Mouse (Mus musculus) CD4-positive, CD25-positive, alpha-beta regulatory T cell, adult 2 months (primary cell): Measurements from ENCODE around the gene Cdk5rap3.

Experiments used
- DNase-seq: peaks from one replicate; pipeline ENCODE4 v3.0.0-alpha.2; 2012; ENCODE audit warnings: low read depth, low spot score

The Cdk5rap3 gene

DNA sequence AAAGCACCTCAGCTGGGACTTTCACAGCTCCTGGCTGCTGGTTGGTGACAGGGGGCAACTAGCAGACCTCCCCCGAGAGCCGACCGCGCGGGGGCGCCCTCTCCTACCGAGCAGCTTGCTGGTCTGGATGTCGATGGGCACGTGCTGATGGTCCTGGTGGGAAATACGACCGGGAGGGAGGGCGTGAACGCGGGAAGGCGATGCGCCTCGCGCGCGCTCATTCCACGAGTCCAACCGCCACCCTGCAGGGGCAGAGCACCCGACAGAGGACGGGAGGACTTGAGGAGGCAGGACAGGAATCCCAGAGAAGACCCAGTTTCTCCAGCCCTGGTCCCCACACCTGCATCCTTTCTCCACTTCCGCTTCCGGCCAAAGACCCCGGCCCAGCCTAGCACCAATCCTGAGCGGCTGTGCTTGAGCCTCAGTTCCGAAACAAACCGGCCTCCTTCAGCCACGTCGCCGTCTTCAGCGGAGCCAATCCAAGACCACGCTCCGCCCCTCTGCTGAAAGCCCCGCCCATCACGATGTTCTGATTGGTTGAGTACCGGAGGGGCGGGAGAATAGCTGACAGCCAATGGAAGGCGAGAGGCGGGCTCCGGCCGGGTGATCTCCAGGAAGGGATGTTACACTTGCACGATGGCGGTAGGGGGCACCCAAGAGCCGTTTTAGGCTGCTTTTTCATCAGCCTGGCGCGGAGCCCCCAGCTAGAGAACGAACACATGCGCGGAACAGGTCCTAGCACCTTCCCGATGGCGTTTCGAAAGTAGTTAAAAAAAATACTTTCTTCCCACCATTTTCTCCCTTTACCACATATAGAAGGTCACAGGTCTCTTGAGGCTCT lies at the start of gene Cdk5rap3:
Cdk5rap3 (minus strand) TSS at position 453 of the 841 bp plus-strand sequence.
- peak; percentile 99 for DNase-seq

DNA sequence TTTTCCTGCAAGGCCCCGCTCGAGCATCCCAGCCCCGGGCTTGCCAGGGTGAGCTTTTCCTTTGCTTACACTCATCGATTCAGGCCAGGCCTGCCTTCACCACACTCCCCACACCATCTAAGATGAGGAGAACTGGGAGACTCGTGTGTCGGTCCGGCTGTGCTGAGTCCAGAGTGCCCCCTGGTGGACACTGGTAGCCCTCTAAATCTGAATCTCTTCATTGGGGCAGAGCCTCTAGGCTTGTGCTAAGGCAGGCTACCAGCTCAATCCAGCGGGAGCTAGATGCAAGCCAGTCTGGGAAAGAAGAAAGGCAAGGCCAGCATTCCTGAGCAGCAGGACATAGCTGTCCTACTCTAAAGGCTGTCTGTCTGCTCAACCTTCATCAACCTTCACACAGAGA lies 47.3 kb upstream of the Cdk5rap3 start:
- peak; percentile 87 for DNase-seq

DNA sequence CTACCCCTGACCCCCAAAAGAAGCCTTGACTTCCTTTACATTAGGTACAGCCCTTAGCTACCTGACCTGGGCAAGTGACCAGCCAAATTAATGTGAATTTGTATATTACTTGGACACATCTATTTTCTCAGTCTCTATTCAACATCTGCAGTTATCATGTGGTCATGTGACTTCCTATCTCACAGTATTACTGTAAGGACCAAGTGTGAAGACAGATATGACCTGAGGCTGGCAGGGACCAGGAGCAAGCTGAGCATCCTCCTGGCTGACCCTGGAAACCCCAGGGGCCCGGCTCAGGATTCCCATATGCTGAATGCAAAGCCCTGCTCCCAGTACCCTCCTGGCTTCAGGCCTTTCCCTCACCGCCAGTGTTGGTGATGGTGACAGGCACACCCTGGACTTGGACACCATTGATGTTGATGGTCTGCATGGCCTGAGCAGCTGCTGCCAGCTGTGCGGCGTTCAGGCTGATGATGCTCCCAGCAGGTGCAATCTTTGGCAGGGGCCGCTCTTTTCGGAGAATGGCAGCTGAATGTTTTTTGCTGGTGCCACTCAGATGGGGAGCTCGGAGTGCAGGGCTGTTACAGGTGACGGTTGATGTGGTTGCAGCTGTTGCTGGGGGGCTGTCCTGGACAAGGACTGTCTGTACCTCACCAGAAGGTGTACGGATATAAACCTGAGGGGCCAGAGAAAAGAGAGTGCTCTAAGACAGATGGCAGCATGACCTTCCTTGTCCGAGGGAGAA lies 40.9 kb upstream of the Cdk5rap3 start:
- DNase-seq: no peak

DNA sequence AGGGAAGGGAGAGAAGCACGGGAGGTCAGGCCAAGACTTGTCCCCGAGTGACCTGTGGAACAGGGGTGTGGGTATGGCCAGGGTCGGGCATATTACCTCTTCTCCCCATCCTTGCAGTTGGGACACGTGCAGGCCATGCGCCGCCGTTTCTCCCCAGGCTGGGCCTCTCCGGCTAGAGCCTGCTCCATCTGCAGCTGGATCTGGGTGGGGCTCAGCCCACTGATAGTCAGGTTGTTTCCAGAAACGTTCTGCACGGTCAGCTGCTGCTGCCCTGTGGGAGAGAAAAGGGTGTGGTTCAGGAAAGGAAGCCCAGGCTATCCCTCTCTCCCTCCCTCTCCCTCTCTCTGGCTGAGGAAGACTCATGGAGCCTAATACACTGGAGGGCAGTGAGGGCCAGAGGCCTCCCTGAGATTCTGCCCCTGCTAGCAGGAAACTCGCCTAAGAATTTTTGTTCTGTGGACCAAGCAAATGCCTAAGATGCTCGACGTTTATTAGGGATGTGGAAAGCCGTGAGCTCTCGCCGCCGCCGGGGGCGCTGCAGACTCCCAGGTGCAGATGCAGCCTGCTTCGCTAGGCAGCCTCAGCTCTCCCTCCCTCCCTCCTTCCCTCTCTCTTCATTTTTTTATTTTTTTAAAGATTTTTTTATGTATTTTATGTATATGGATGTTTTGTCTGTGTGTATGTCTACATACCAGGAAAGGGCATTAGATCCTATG lies 39.9 kb upstream of the Cdk5rap3 start:
- no peak for DNase-seq

DNA sequence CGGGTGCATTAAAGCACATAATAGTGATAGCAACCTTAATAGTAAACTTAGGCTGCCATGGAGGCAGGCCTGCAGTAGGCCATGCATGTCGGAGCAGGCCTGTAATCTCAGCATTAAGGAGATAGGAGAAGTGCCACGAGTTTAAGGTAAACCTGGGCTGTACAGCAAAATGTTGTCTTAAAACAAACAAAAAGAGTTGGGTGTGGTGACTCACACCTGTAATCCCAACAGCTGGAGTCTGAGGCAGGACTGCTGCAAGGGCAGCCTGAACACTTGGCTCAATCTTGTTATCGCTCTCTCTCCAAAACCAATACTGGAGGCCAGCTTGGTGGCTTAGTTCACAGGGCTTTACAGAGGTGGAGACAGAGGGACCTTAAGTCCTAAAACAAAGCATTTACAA lies 38.8 kb upstream of the Cdk5rap3 start:
- DNase-seq: no peak

DNA sequence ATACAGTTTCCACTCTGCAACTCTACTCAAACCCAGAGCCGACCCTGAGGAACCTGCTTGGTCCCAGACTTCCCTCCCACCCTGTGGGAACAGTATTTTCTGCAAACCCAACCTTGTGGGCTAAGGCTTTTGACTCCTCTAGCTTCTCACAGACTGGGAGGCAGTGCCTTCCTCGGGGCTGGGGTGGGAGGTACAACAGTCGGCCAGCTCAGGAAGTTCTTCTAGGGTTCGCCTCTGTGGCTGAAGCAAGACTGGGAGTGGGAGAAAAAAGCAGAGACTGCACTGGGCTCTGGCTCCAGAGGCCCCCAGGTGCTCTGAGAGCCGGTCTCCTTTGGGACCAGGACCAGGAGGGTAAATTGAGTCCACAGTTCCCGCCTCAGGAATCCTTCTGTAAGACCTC lies 36.6 kb upstream of the Cdk5rap3 start:
- DNase-seq: no peak

DNA sequence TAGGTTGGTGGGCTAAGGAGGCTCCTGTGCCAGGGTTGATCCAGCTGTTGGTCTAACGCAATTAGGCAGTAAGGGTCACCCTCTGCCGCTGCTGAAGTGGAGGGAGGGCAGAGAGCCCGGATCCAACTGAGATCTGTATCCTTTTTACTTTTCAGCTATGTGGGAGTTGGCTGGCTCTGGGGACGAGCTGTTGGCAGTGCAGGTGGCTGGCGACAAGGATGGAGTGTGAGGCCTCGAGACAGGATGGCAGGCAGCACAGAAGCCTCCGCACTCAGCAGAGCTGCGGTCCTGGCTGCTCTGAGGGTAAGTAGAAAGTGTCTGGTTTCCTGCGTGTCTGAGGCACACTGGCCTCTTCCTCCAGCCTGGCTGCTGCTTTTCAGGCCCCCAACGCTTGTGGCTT lies 36.1 kb upstream of the Cdk5rap3 start:
- no peak for DNase-seq

DNA sequence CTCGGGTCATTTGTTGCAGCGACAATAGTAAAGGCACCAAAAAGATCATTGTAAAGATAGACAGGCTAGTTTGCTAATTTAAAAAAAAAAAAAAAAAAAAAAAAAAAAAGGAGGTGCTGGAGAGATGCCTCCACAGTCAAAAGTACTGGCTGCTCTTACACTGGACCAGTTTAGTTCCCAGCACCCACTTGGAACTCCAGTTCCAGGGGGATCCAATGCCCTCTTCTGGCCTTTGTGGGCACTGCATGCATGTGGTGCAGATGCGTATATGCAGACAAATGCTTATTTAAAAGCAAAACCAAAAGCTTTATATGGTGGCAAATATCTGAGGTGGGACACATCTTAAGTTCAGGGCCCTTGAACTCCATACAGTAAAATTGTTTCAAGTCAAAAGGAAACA lies 34.5 kb upstream of the Cdk5rap3 start:
- peak; percentile 60 for DNase-seq

DNA sequence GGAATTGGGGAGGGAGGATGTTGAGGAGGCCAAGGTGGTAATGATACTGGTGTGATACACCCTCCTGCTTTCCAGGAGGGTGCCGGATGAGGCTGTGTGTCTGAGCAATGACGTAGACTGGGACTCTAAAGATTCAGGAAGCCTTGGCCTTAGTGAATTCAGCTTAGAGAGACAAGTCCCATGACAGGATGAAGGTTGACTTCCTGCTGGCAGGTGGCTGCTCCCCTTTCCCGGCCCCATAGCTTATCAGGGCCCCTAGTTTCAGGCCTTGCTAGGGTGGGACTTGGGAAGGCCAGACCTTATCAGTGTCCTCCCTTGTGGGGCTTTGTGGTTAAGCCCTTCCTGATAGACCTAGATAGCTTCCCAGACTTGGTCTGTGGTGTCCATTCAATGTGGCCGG lies 31.6 kb upstream of the Cdk5rap3 start:
- DNase-seq: no peak

DNA sequence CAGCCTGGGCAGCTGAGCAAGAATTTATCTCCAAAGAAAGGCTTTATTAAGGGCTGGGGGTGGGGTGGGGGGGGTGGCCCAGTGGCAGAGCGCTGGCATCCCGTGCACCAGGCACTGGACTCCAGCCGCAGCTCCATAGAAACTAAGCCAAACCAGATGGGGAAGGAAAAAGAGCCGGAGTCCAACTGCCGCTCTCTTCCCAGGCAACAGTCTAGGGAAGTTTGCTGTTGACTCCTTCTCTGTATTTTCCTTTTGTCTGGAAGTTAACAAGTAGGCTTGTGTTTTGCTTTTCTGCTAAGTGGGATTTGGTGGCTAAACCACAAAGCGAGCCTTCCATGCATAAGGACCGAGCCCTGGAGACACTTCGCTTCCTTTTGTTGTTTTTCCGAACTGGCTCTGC lies 30.2 kb upstream of the Cdk5rap3 start:
- DNase-seq: no peak

DNA sequence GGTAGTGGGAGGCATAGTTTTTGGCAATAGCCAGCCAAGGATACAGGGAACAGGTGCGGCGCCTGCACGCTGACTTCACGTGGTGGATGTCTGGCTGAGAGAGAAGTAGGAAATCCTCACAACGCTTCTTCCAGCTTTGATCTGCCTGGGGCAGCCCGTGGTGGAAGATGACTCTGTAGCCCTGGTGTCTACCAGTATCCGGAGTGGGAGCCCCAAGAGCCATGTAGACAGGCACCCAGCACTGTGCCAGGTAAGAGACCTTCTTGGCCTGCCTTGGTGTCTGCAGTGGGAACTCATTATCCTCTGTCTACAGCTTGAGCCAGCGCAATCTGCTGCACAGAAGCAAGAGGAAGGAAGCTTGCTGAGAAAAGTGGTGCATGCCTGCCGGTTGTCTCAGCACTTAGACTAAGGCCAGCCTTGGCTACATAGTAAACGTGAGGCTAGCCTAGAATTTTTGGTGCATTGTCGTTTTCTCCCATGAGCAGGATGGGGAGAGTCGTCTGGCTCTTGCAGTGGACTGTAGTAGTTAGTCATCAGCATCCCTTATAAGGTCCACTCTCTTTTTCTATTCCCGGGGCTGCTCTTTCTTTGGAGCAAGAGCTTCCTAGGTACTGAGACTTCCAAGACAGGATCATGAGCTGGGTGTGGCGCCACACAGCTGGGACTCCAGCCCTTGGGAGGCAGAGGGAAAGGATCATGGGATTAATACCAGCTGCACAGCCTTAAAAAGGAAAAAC lies 28.7 kb upstream of the Cdk5rap3 start:
- peak; percentile 54 for DNase-seq

DNA sequence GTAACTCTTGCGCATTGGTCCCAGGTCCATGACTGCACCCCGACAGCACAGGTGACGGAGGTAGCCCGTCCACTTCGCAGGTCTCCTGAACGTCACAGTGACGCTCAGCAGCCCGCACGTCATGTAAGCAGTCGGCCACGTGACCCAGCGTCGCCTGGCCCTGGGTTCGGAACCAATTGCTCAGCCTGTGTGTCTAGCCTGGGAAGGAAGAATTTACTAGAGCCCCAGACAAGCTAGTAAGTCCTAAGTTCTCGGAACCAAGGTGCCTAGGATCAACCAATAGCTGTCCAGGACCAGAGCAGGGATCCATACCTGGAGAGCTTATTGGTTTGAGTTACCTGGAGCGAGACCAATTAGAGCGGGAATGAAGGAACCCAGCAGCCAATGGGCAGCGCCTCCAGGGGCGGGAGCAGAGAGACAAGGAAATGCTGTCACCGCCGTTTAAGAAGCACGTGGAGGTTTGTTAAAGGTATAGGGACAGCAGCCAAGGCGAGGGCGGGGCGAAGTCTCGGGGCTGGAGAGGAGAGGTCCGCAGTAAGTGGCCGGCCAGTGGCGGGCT lies 27.5 kb upstream of the Cdk5rap3 start, which contains the start of gene Pnpo:
Pnpo (minus strand) TSS at position 241 of the 559 bp plus-strand sequence.
- DNase-seq: peak; percentile 96

DNA sequence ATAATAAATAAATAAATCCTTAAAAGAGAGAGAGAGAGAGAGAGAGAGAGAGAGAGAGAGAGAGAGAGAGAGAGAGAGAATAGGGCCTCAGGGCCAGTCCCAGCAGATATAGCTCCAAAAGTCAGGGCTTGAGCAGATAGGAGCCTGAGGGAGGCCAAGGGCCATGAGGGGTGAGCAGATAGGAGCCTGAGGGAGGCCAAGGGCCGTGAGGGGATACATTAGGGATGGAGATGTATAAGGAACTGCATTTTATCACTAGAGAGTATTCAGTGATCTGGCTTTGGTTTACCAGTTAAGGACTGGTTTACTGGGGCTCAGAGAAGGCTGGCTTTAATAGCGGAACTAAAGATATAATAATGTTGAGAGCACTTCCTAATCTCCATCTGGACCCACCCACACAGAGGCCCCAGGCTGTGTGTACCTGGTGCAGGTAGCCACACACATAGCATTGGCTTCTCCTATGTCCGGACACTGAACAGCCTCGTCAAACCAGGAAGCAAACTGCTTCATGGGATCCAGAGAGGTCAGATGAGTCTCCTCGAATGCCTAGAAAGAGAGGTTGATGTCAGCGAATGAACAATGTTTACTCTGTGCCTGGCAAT lies 25.8 kb upstream of the Cdk5rap3 start:
- no peak for DNase-seq

DNA sequence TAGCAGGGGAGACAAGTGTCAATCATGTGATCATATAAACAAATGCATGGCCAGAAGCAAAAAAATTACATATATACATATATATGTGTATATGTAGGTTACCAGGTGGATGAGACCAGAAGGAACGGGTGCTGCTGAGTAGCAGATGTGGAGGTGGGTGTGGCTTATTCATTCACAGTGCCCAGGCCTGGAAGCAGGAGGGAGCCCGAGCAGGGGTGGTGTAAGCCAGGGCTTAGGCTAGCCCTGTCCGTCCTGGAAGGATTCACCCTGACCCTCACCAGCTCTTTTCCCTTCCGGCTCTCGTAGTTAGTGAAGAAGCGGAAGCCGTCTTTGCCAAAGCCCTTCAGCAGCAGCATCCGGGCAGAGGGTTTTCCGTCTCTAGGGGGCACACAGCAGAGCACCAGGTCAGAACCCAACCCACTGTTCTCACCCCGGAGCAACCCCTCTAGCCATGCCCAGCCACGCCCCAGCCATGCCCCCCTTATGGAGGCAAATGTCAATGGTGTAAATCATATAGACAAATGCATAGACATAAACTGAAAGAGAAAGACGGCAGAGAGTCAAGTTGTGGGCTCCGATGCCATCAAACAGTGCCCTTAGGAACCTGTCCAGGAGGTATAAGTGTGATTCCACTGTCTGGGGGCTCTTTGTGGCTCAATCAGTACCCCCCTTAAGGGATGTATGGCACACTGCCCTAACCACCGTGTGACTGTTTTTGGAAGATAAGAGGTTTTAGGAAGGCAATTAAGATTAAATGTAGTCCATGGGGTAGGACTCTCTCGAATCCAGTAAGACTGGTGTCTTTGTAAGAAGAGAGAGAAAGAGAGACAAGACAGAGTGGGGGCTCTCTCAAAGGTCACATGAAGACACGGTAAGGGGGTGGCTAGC lies 24.5 kb upstream of the Cdk5rap3 start:
- DNase-seq: no peak

DNA sequence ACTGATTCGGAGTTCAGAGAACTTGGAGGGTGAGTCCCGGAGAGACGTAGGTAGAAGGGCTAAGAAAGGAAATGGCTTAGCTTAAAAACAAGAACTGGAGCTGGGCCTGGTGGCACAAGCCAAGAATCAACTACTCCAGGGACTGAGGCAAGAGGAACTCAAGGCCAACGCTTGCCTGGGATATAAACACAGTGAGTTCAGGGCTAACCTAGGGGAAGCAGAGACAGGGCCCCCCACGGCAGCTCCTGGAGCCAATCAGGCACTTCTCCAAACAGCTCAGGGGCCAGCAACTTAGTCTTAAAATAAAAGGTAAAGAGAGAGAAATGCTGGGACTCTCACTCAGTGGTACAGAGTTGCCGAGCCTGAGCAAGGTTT lies 22.1 kb upstream of the Cdk5rap3 start:
- DNase-seq: no peak

DNA sequence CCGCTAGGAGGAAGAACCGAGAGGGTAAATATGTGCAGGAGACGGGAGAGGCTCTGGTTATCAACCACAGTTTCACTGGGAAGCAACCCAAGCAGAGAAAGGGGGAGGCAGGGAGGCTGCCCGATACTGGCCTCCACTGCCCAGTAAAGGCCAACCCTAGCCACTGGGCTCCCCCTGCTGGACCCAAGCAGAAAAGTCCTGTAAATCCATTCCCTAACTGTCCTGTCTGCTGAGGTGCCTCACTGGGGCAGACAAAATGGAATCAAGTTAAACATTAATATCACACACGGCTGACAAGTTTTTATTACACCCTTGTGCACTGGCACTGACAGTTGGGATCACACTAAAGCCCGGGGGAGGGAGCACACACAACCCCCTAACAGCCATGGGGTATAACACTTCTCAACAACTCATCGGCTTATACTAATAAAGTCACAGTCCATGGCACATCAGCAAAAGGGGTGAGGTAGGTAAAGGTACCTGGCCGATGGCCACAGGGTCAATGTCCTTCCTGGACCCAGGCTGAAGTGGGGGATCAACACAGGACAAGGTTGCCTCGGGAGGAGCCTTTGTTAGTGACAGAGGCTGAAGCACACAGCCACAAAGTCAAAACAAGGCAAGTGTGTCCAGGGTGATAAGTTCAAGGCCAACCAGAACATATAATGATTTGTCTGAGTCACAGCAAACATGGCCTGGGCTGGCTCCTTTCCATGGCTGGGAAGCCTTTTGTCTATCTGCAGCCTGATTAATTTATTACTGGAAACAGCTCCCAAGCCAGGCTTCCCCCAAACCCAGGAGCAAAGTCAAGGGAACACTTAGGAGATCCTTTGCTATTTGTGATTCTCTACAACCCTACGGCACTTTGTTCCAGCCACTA lies 21.5 kb upstream of the Cdk5rap3 start:
- peak; percentile 46 for DNase-seq

DNA sequence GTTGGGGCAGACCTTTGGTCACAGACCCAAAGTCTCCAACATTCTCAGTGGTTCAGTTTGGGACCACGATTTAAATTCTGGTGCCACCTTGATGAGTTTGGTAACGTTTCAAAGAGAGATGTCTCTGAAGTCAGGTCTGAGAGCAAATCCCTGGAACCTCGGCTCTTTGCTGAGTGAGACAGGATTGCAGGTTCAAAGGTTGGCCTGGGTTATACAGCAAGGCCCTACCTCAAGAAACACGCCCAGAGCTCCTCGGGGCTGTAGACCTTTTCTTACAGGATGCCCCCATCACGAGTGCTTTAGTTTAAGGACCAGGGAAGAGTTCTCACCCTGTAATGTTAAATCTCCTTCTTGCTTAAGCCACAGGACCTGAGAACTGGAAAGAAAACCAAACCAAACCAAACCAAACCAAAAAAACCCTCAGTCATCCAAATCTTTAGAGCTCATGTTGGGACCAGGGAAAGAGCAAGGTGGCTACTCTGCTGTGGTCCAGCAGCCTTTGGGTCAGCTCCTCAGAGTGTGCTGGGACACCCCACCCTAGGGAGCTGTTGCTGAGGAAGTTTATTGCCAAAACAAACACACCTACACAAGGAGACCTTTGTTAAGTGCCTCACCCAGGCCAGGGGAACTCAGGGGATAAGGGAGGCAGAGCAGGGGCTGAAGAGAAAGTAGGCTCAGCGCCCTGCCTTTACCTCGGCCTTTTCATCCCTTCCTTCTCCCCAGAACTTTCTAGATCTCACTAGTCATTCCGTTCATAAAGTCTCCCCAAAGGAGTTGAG lies 19.8 kb upstream of the Cdk5rap3 start:
- no peak for DNase-seq

DNA sequence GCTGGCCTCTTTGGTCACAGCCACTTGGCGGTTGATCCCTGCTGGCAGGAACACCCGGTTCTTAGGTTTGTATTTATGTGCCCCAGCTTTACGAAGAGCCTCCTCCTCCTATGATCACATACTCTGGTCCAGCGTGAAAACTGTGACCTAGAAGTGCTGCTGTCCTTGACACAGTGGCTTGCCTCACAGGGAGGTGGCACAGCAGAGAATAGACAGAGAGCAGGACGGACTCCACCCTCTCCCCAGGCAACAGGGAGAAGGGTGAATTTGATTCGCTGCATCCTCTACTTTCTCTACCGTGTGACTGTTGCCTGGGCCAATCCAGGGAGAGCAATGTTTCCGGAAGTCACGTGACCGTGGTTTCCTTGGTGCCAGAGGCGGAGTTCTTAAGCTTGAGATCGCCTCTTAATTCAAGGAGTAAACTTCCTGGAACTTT lies 18.6 kb upstream of the Cdk5rap3 start:
- DNase-seq: peak; percentile 80
